Mouse (Mus musculus) G1E (cell line): ENCODE measurements around the gene Zdhhc4. TPM values are rescaled to one million over a fixed set of nuclear protein-coding genes. Genes with fewer than 3 reads are reported as not detected.

Experiments
- ATAC-seq: 2 replicates; pipeline ENCODE4 v1.8.0; 2016; ENCODE audit warnings: mild to moderate bottlenecking; ENCODE audit not compliant: insufficient number of reproducible peaks, poor library complexity, low FRiP score, severe bottlenecking; ENCODE audit errors: extremely low read depth
- DNase-seq: peaks from one replicate; pipeline ENCODE4 v3.0.0; 2012; ENCODE audit warnings: low spot score
- H3K27me3 ChIP-seq: 2 replicates; pipeline ENCODE4 v1.6.1; 2012; ENCODE audit warnings: mild to moderate bottlenecking, low read length, inconsistent platforms; ENCODE audit not compliant: insufficient read depth
- H3K36me3 ChIP-seq: replicated peaks from 2 replicates; pipeline ENCODE3; 2012; ENCODE audit warnings: mild to moderate bottlenecking, inconsistent platforms
- H3K4me1 ChIP-seq: 2 replicates; pipeline ENCODE4 v1.6.1; 2012; ENCODE audit warnings: low read depth, low read length, inconsistent platforms, mixed read lengths; ENCODE audit not compliant: insufficient read depth
- H3K4me3 ChIP-seq: 2 replicates; pipeline ENCODE4 v1.5.1; 2012; ENCODE audit warnings: low read depth, mild to moderate bottlenecking, inconsistent platforms, low read length, moderate library complexity, mixed read lengths
- H3K9me3 ChIP-seq: replicated peaks from 2 replicates; pipeline ENCODE4 v1.6.1; 2012; ENCODE audit warnings: inconsistent platforms
- CTCF ChIP-seq: IDR thresholded peaks from 2 replicates; pipeline ENCODE4 v1.5.1; 2012; ENCODE audit warnings: low read depth, low read length, inconsistent platforms, mixed read lengths
- GATA1 ChIP-seq: IDR thresholded peaks from 2 replicates; pipeline ENCODE4 v1.6.1; 2012; ENCODE audit warnings: borderline replicate concordance, low read length, inconsistent platforms, mixed read lengths
- GATA2 ChIP-seq: IDR thresholded peaks from 2 replicates; pipeline ENCODE4 v1.6.1; 2012; ENCODE audit warnings: low read depth, low read length, inconsistent platforms, borderline replicate concordance
- POLR2AphosphoS5 ChIP-seq: IDR thresholded peaks from 2 replicates; pipeline ENCODE4 v1.6.1; 2012; ENCODE audit warnings: low read depth, low read length, inconsistent platforms; ENCODE audit not compliant: insufficient replicate concordance
- TAL1 ChIP-seq: conservative IDR thresholded peaks from 2 replicates; pipeline ENCODE4 v1.6.1; 2012; ENCODE audit warnings: low read depth, low read length, inconsistent platforms, mixed read lengths
- polyA plus RNA-seq: library from polyadenylated mRNA; stranded (reverse); fragments of >175 nt; gene quantifications from 2 replicates; pipeline ENCODE4 v1.2.3, GENCODE M21; 2012
- total RNA-seq, 2 experiments: library from RNA; stranded (forward) in 1 of 2; stranded (reverse) in 1 of 2; fragments of 200-1000 nt in 1 of 2; fragments of >200 nt in 1 of 2; fragmentation: Nextera tagmentation in 1 of 2; gene quantifications; 2 replicates each; pipeline ENCODE4 v1.2.3; 2014 to 2017

Zdhhc4 gene
- total and polyA plus RNA-seq, 3 experiments = 45.6 to 68.7 (median 53.5) TPM

GRCm38 (mm10) chr5:143314183-143314729, 14.8 kb downstream of the Zdhhc4 start:
- Histone ChIP-seq H3K4me1 (peaks cover 55% of the 10 kb centered on the region), H3K27me3 (no peaks in the 10 kb centered on the region)
- TF ChIP-seq TAL1 (no peak), GATA1 (no peak), GATA2 (no peak), POLR2AphosphoS5 (no peak), CTCF (no peak)

GRCm38 (mm10) chr5:143311886-143312285, 17.2 kb downstream of the Zdhhc4 start:
- H3K4me3 ChIP-seq = peak overlapping the region; percentile 17; the same call in 1 of the 2 replicates
- no peaks in the 10 kb centered on the region for H3K27me3 ChIP-seq
- H3K9me3 ChIP-seq = no peaks in the 10 kb centered on the region
- peak; percentile 94 for TF ChIP-seq CTCF
- no peak for TF ChIP-seq GATA1
- H3K36me3 ChIP-seq = peaks cover 88% of the 10 kb centered on the region
- ATAC-seq (no peak), DNase-seq (peak; percentile 70)
- H3K4me1 ChIP-seq = peaks cover 69% of the 10 kb centered on the region

More at GRCm38 (mm10) chr5:143314183-143314729, 14.8 kb downstream of the Zdhhc4 start:
- ATAC-seq (0 out of 2 replicates have a peak, but pooled peaks have one; percentile 16), DNase-seq (peak; percentile 87)
- Histone ChIP-seq H3K4me3 (peak overlapping the region; percentile 93), H3K36me3 (peaks cover 88% of the 10 kb centered on the region), H3K9me3 (no peaks in the 10 kb centered on the region)

- no peak overlapping the region for H3K4me3 ChIP-seq
- H3K36me3 ChIP-seq = peaks cover 91% of the 10 kb centered on the region
- DNase-seq = no peak
- TF ChIP-seq POLR2AphosphoS5 = no peak
- TF ChIP-seq GATA2 = no peak
- TF ChIP-seq TAL1 = no peak
- no peak for TF ChIP-seq GATA1
- TF ChIP-seq CTCF = no peak
- H3K27me3 ChIP-seq = no peaks in the 10 kb centered on the region
- peaks cover 10% of the 10 kb centered on the region for H3K9me3 ChIP-seq
- no peak for ATAC-seq
- H3K4me1 ChIP-seq = peaks cover 71% of the 10 kb centered on the region
These were observed 19.1 kb downstream of the Zdhhc4 start for GRCm38 (mm10) chr5:143309916-143310315.

GRCm38 (mm10) chr5:143308825-143309224, 20.2 kb downstream of the Zdhhc4 start:
- Histone ChIP-seq H3K4me3 (no peak overlapping the region), H3K9me3 (peaks cover 10% of the 10 kb centered on the region), H3K27me3 (no peaks in the 10 kb centered on the region), H3K36me3 (peaks cover 97% of the 10 kb centered on the region), H3K4me1 (peaks cover 70% of the 10 kb centered on the region)
- DNase-seq (no peak), ATAC-seq (no peak)
- TF ChIP-seq TAL1 (no peak), GATA1 (no peak), POLR2AphosphoS5 (no peak), GATA2 (no peak), CTCF (no peak)

- ATAC-seq (no peak), DNase-seq (no peak)
- H3K27me3 ChIP-seq = no peaks in the 10 kb centered on the region
- H3K36me3 ChIP-seq = peaks cover 98% of the 10 kb centered on the region
- H3K4me1 ChIP-seq = peaks cover 34% of the 10 kb centered on the region
- no peak overlapping the region; the same call in 1 of the 2 replicates for H3K4me3 ChIP-seq
- H3K9me3 ChIP-seq = peaks cover 10% of the 10 kb centered on the region
- TF ChIP-seq GATA2 (no peak), CTCF (no peak), TAL1 (no peak), POLR2AphosphoS5 (no peak), GATA1 (no peak)
These were observed 24.8 kb downstream of the Zdhhc4 start for GRCm38 (mm10) chr5:143304251-143304650.

GRCm38 (mm10) chr5:143301296-143301695, 27.8 kb downstream of the Zdhhc4 start:
- ATAC-seq (no peak), DNase-seq (no peak)
- Histone ChIP-seq H3K4me3 (no peak overlapping the region), H3K4me1 (peaks cover 16% of the 10 kb centered on the region), H3K27me3 (no peaks in the 10 kb centered on the region), H3K36me3 (peaks cover 94% of the 10 kb centered on the region), H3K9me3 (peaks cover 10% of the 10 kb centered on the region)
- TF ChIP-seq POLR2AphosphoS5 = no peak
- TF ChIP-seq GATA1 = no peak
- TF ChIP-seq GATA2 = no peak
- TF ChIP-seq TAL1 = no peak
- TF ChIP-seq CTCF = no peak

- no peaks in the 10 kb centered on the region for H3K9me3 ChIP-seq
- no peak overlapping the region for H3K4me3 ChIP-seq
- H3K4me1 ChIP-seq = peaks cover 12% of the 10 kb centered on the region
- no peaks in the 10 kb centered on the region for H3K27me3 ChIP-seq
- DNase-seq = no peak
- ATAC-seq = no peak
- no peak for TF ChIP-seq TAL1
- TF ChIP-seq CTCF = peak; percentile 88
- no peak for TF ChIP-seq POLR2AphosphoS5
- H3K36me3 ChIP-seq = peaks cover 90% of the 10 kb centered on the region
These were observed 29.4 kb downstream of the Zdhhc4 start for GRCm38 (mm10) chr5:143299686-143300085.
